Mouse (Mus musculus) MEL (cell line): Measurements from ENCODE around the gene Dbn1. TPM values are rescaled to one million over a fixed set of nuclear protein-coding genes. Genes with fewer than 3 reads are reported as not detected.
A peak's percentile ranks its signal among the peaks of the same experiment; 100 is the strongest.

Source experiments
- DNase-seq: peaks from one replicate; pipeline ENCODE4 v3.0.0; 2011; ENCODE audit warnings: low read depth, low spot score
- H3K27ac ChIP-seq: 2 replicates; pipeline ENCODE4 v1.5.1; 2012; ENCODE audit warnings: low read depth, mild to moderate bottlenecking, control low read depth, low read length, moderate library complexity; ENCODE audit not compliant: control insufficient read depth
- H3K27me3 ChIP-seq, 2 experiments: fragments of 150-350 bp in 1 of 2; sonication (generic) in 1 of 2; 2 replicates each; pipeline ENCODE4 v1.6.1; 2012; ENCODE audit warnings: low read length in 2 of 2, mild to moderate bottlenecking in 2 of 2, improper control_type of control experiment in 1 of 2, moderate library complexity in 1 of 2; ENCODE audit not compliant: insufficient read depth in 2 of 2, control insufficient read depth in 1 of 2
- H3K36me3 ChIP-seq, 2 experiments: 2 replicates each; pipeline ENCODE4 v1.6.1; 2012 to 2014; ENCODE audit warnings: low read length in 2 of 2, improper control_type of control experiment in 1 of 2, inconsistent platforms in 1 of 2, mild to moderate bottlenecking in 1 of 2; ENCODE audit not compliant: insufficient read depth in 2 of 2, control insufficient read depth in 1 of 2
- H3K4me1 ChIP-seq, 2 experiments: fragments of 150-350 bp in 1 of 2; sonication (generic) in 1 of 2; 2 replicates each; pipeline ENCODE4 v1.6.1; 2012; ENCODE audit warnings: low read length in 2 of 2, improper control_type of control experiment in 1 of 2, mild to moderate bottlenecking in 1 of 2; ENCODE audit not compliant: insufficient read depth in 2 of 2, control insufficient read depth in 1 of 2
- H3K4me3 ChIP-seq, 2 experiments: fragments of 150-350 bp in 1 of 2; sonication (generic) in 1 of 2; 2 replicates each; pipeline ENCODE4 v1.5.1; 2012; ENCODE audit warnings: low read depth in 2 of 2, low read length in 2 of 2, mild to moderate bottlenecking in 2 of 2, moderate library complexity in 2 of 2, control low read depth in 1 of 2, improper control_type of control experiment in 1 of 2; ENCODE audit not compliant: control insufficient read depth in 1 of 2, insufficient read depth in 1 of 2
- H3K79me2 ChIP-seq: 2 replicates; pipeline ENCODE4 v1.6.1; 2012; ENCODE audit warnings: mild to moderate bottlenecking, low read length, moderate library complexity; ENCODE audit not compliant: control insufficient read depth, poor library complexity, insufficient read depth
- H3K9ac ChIP-seq: 2 replicates; pipeline ENCODE4 v1.6.1; 2012; ENCODE audit warnings: low read depth, mild to moderate bottlenecking, control low read depth, low read length, moderate library complexity; ENCODE audit not compliant: control insufficient read depth, poor library complexity, severe bottlenecking
- H3K9me3 ChIP-seq: fragments of 150-350 bp; sonication (generic); replicated peaks from 2 replicates; pipeline ENCODE4 v1.6.1; 2012; ENCODE audit warnings: mild to moderate bottlenecking, low read length, improper control_type of control experiment, moderate library complexity; ENCODE audit not compliant: insufficient read depth
- BHLHE40 ChIP-seq: IDR thresholded peaks from 2 replicates; pipeline ENCODE4 v1.6.1; 2012; ENCODE audit warnings: low read depth, mild to moderate bottlenecking, inconsistent platforms, low read length, improper control_type of control experiment, borderline replicate concordance
- CHD1 ChIP-seq: IDR thresholded peaks from 2 replicates; pipeline ENCODE4 v1.6.1; 2012; ENCODE audit warnings: low read depth, mild to moderate bottlenecking, inconsistent platforms, low read length, improper control_type of control experiment
- CHD2 ChIP-seq: IDR thresholded peaks from 2 replicates; pipeline ENCODE4 v1.6.1; 2011; ENCODE audit warnings: low read length, improper control_type of control experiment
- CTCF ChIP-seq, 3 experiments: IDR thresholded peaks in 2 of 3; conservative IDR thresholded peaks in 1 of 3; 2 replicates each; pipeline ENCODE4 v1.5.1; 2011 to 2012; ENCODE audit warnings: low read length in 3 of 3, low read depth in 2 of 3, mild to moderate bottlenecking in 2 of 3, improper control_type of control experiment in 1 of 3, inconsistent platforms in 1 of 3, mixed read lengths in 1 of 3, moderate library complexity in 1 of 3; ENCODE audit not compliant: control insufficient read depth in 1 of 3, insufficient read depth in 1 of 3, poor library complexity in 1 of 3, severe bottlenecking in 1 of 3
- E2F4 ChIP-seq: IDR thresholded peaks from 2 replicates; pipeline ENCODE4 v1.6.1; 2011; ENCODE audit warnings: low read depth, low read length, improper control_type of control experiment, borderline replicate concordance
- EP300 ChIP-seq, 2 experiments: IDR thresholded peaks; 2 replicates each; pipeline ENCODE4 v1.6.1; 2011; ENCODE audit warnings: improper control_type of control experiment in 2 of 2, low read length in 2 of 2, low read depth in 1 of 2, mild to moderate bottlenecking in 1 of 2
- ETS1 ChIP-seq: IDR thresholded peaks from 2 replicates; pipeline ENCODE4 v1.6.1; 2012; ENCODE audit warnings: low read depth, mild to moderate bottlenecking, inconsistent platforms, low read length, improper control_type of control experiment, moderate library complexity
- GABPA ChIP-seq: IDR thresholded peaks from 2 replicates; pipeline ENCODE4 v1.6.1; 2012; ENCODE audit warnings: low read depth, mild to moderate bottlenecking, inconsistent platforms, low read length, improper control_type of control experiment, moderate library complexity
- HCFC1 ChIP-seq: IDR thresholded peaks from 2 replicates; pipeline ENCODE4 v1.6.1; 2012; ENCODE audit warnings: low read depth, mild to moderate bottlenecking, inconsistent platforms, low read length, improper control_type of control experiment, moderate library complexity
- KAT2A ChIP-seq: conservative IDR thresholded peaks from 2 replicates; pipeline ENCODE4 v1.6.1; 2012; ENCODE audit warnings: low read depth, low read length, improper control_type of control experiment, inconsistent platforms
- MAX ChIP-seq: IDR thresholded peaks from 2 replicates; pipeline ENCODE4 v1.6.1; 2011; ENCODE audit warnings: low read length, improper control_type of control experiment
- MAZ ChIP-seq: IDR thresholded peaks from 2 replicates; pipeline ENCODE4 v1.6.1; 2012; ENCODE audit warnings: low read depth, mild to moderate bottlenecking, inconsistent platforms, low read length, improper control_type of control experiment
- MEF2A ChIP-seq: IDR thresholded peaks from 2 replicates; pipeline ENCODE4 v1.6.1; 2014; ENCODE audit warnings: low read depth, mild to moderate bottlenecking, inconsistent platforms, low read length, improper control_type of control experiment; ENCODE audit not compliant: poor library complexity, insufficient replicate concordance, severe bottlenecking; ENCODE audit errors: extremely low read depth
- MXI1 ChIP-seq: IDR thresholded peaks from 2 replicates; pipeline ENCODE4 v1.6.1; 2011; ENCODE audit warnings: mild to moderate bottlenecking, low read depth, low read length, improper control_type of control experiment
- MYB ChIP-seq: IDR thresholded peaks from 2 replicates; pipeline ENCODE4 v1.6.1; 2011; ENCODE audit warnings: mild to moderate bottlenecking, low read depth, low read length, improper control_type of control experiment
- MYC ChIP-seq: IDR thresholded peaks from 2 replicates; pipeline ENCODE4 v1.6.1; 2011; ENCODE audit warnings: low read depth, mild to moderate bottlenecking, low read length, improper control_type of control experiment, moderate library complexity
- NELFE ChIP-seq: IDR thresholded peaks from 2 replicates; pipeline ENCODE4 v1.6.1; 2011; ENCODE audit warnings: low read depth, low read length, improper control_type of control experiment
- POLR2AphosphoS5 ChIP-seq: IDR thresholded peaks from 2 replicates; pipeline ENCODE4 v1.6.1; 2012; ENCODE audit warnings: low read depth, borderline replicate concordance, mild to moderate bottlenecking, inconsistent platforms, low read length, moderate library complexity, mixed read lengths
- RAD21 ChIP-seq: IDR thresholded peaks from 2 replicates; pipeline ENCODE4 v1.6.1; 2011; ENCODE audit warnings: mild to moderate bottlenecking, low read depth, low read length, improper control_type of control experiment
- SIN3A ChIP-seq: IDR thresholded peaks from 2 replicates; pipeline ENCODE4 v1.6.1; 2012; ENCODE audit warnings: low read length, improper control_type of control experiment, inconsistent platforms
- SMC3 ChIP-seq: IDR thresholded peaks from 2 replicates; pipeline ENCODE4 v1.6.1; 2011; ENCODE audit warnings: low read depth, low read length, improper control_type of control experiment
- TAL1 ChIP-seq: IDR thresholded peaks from 2 replicates; pipeline ENCODE4 v1.6.1; 2012; ENCODE audit warnings: mild to moderate bottlenecking, inconsistent platforms, low read length, moderate library complexity, mixed read lengths
- TBP ChIP-seq: IDR thresholded peaks from 2 replicates; pipeline ENCODE4 v1.8.0; 2011; ENCODE audit warnings: low read depth, low read length, improper control_type of control experiment
- UBTF ChIP-seq: IDR thresholded peaks from 2 replicates; pipeline ENCODE4 v1.6.1; 2012; ENCODE audit warnings: low read depth, mild to moderate bottlenecking, inconsistent platforms, low read length, improper control_type of control experiment, moderate library complexity, borderline replicate concordance; ENCODE audit not compliant: insufficient read depth
- USF1 ChIP-seq: IDR thresholded peaks from 2 replicates; pipeline ENCODE4 v1.6.1; 2014; ENCODE audit warnings: low read depth, mild to moderate bottlenecking, inconsistent platforms, low read length, improper control_type of control experiment, moderate library complexity
- ZC3H11A ChIP-seq: IDR thresholded peaks from 2 replicates; pipeline ENCODE4 v1.6.1; 2012; ENCODE audit warnings: low read depth, mild to moderate bottlenecking, inconsistent platforms, low read length, improper control_type of control experiment
- ZMIZ1 ChIP-seq: IDR thresholded peaks from 2 replicates; pipeline ENCODE4 v1.6.1; 2012; ENCODE audit warnings: low read depth, mild to moderate bottlenecking, inconsistent platforms, low read length, improper control_type of control experiment, moderate library complexity
- ZNF384 ChIP-seq: IDR thresholded peaks from 2 replicates; pipeline ENCODE4 v1.6.1; 2012; ENCODE audit warnings: low read depth, mild to moderate bottlenecking, inconsistent platforms, low read length, improper control_type of control experiment
- polyA plus RNA-seq, 2 experiments: library from polyadenylated mRNA; stranded (reverse) in 1 of 2; unstranded in 1 of 2; fragments of >175 nt in 1 of 2; fragments of >200 nt in 1 of 2; gene quantifications; 2 replicates each; pipeline versions ENCODE4 v1.2.1 to v1.2.4; 2012; ENCODE audit warnings: low replicate concordance in 2 of 2, low read depth in 1 of 2; ENCODE audit not compliant: insufficient read length in 2 of 2, insufficient read depth in 1 of 2, missing spikeins in 1 of 2
- total RNA-seq: library from RNA; depleted of rRNA; stranded (reverse); fragments of 300-350 nt; gene quantifications from 2 replicates; pipeline ENCODE4 v1.2.3, GENCODE M21; 2012; rRNA removed

Gene Dbn1
- total RNA-seq = 0.04 and 0.10 TPM in 2 replicates
- polyA plus RNA-seq = under 1 TPM in 1 of 2 experiments, not detected in 1; 0.53 TPM

DNA sequence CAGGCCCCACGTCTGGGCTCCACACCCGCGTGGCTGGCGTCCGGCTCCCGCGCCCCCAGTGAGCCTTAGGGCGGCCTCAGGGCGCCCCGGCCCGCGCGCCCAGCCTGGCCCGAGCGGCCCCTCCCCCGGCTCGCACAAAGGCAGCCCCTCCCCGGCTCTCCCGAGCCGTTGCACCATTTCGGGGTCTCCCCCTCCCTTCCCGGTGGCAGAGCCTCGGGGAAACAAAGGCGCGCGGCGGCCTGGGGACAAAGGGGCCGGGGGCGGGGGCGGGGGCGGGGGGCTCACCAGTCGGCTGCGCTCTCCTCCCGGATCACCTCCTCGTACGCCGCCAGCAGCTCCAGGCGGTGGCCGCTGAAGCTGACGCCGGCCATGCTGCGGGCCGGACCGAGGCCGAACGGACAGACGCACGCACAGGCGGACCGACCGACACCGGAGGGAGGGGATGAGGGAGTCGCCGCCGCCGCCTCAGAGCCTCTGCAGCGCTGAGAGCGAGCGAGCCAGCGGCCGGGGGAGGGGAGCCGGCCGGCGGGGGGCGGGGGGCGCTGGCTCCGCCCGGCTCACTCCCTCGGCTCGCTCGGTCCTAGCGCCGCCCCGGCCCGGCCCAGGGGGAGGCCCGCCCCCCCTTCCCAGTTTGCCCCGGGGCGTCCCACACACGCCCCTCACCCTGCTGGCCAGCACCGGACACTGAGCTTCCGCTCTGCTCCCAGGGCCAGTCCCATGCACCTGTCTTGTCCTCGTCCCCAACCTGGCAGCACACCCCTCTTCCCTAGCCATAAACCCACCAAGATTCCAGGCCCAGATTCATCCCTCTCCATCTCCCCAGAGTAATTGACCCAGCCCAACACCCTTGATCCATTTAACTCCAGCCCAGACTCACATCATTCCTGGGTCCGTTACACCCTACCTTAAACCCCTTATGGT, at the start of gene Dbn1:
Gene Dbn1 (minus strand): TSS at position 534 of the 921 bp plus-strand sequence.
- Histone ChIP-seq H3K4me3 (no peak within 1 kb of the TSS), H3K79me2 (no peaks in the 10 kb centered on the region), H3K27ac (no peak within 1 kb of the TSS)

GRCm38 (mm10) chr13:55536194-55537175, 48.6 kb upstream of the Dbn1 start, which contains the start of gene Ddx41:
Gene Ddx41, minus strand, starts transcription at chr13:55536658.
- no peaks in the 10 kb centered on the region for H3K27me3 ChIP-seq
- 0 out of 4 replicates have a peak, but pooled peaks cover 0 to 4% of the 10 kb centered on the region in 2 experiments for H3K36me3 ChIP-seq
- no peaks in the 10 kb centered on the region for H3K9me3 ChIP-seq
- H3K4me1 ChIP-seq = peaks cover 0 to 4% of the 10 kb centered on the region in 2 experiments; a peak in 1 of 4 replicates
- peak within 1 kb of the TSS; percentile 81 for H3K9ac ChIP-seq
- no peak within 1 kb of the TSS for H3K27ac ChIP-seq
- peak; percentile 100 for DNase-seq
- H3K79me2 ChIP-seq = peaks cover 7% of the 10 kb centered on the region
- H3K4me3 ChIP-seq = peak within 1 kb of the TSS; percentile 68 to 75
- TF ChIP-seq MAZ (peak; percentile 66; the same call in 1 of the 2 replicates), CHD1 (no peak), MXI1 (peak; percentile 96), MEF2A (no peak), SMC3 (peak; percentile 86), NELFE (peak; percentile 71), E2F4 (no peak), ETS1 (peak; percentile 42; the same call in 1 of the 2 replicates), KAT2A (peak; percentile 74), TBP (peak; percentile 72), CHD2 (no peak), MYC (peak; percentile 95), POLR2AphosphoS5 (no peak), ZC3H11A (no peak; the same call in 1 of the 2 replicates), USF1 (peak; percentile 44; the same call in 1 of the 2 replicates), EP300 (IDR thresholded peaks at IDR 0.05; ENCODE audit: low read depth in 1 of 2, low read length in 2 of 2) (peak in 1 of 2 experiments; percentile 50; a peak in 1 of 4 replicates), MYB (peak; percentile 47; the same call in 1 of the 2 replicates), TAL1 (no peak), GABPA (no peak)

More for the DNA sequence above, at the start of gene Dbn1:
- Histone ChIP-seq H3K36me3 (peaks cover 0 to 3% of the 10 kb centered on the region in 2 experiments; a peak in 1 of 4 replicates), H3K27me3 (peaks cover 0 to 5% of the 10 kb centered on the region in 2 experiments; a peak in 3 of 4 replicates), H3K4me1 (peaks cover 0 to 4% of the 10 kb centered on the region in 2 experiments; a peak in 1 of 4 replicates), H3K9ac (no peak within 1 kb of the TSS), H3K9me3 (no peaks in the 10 kb centered on the region)
- DNase-seq = no peak
- no peak for TF ChIP-seq CTCF (IDR thresholded peaks at IDR 0.05 in 2 of 3, conservative IDR thresholded peaks at IDR 0.05 in 1 of 3; ENCODE audit: control insufficient read depth in 1 of 3, insufficient read depth in 1 of 3, low read depth in 2 of 3, low read length in 3 of 3, poor library complexity in 1 of 3, severe bottlenecking in 1 of 3)
- no peak for TF ChIP-seq BHLHE40
- TF ChIP-seq HCFC1 = no peak
- no peak for TF ChIP-seq EP300 (IDR thresholded peaks at IDR 0.05; ENCODE audit: low read depth in 1 of 2, low read length in 2 of 2)
- TF ChIP-seq UBTF = no peak
- no peak for TF ChIP-seq RAD21
- no peak for TF ChIP-seq MAX
- TF ChIP-seq SMC3 = no peak
- TF ChIP-seq TBP = no peak
- no peak for TF ChIP-seq SIN3A
- TF ChIP-seq MYC = no peak
- TF ChIP-seq ZC3H11A = no peak
- no peak for TF ChIP-seq ZMIZ1
- no peak for TF ChIP-seq MEF2A
- TF ChIP-seq MXI1 = no peak
- no peak for TF ChIP-seq ZNF384
